Mouse (Mus musculus) gastrocnemius, adult 18-20 months (tissue): ENCODE results near the gene Med19. TPM values are rescaled to one million over a fixed set of nuclear protein-coding genes. Genes with fewer than 3 reads are reported as not detected.

ENCODE experiments used
- total RNA-seq, 2 experiments: library from RNA; stranded (reverse); gene quantifications; 2 replicates each; pipeline ENCODE4 v1.2.3; 2021

Gene Med19
- total RNA-seq, 2 experiments from 2014 or later, result 7.7 to 8.5 TPM

Other genes starting within 250 kb of the Med19 start
- 1 to 10 TPM; 2.2 to 2.9 TPM for gene Tfpi, start 201.6 kb upstream of the Med19 start, total RNA-seq
- 10 to 100 TPM; 23.2 to 29.2 TPM for gene Ctnnd1, start 27.6 kb upstream of the Med19 start, total RNA-seq
- gene Btbd18, start 19.3 kb upstream of the Med19 start, total RNA-seq, result not detected
- 10 to 100 TPM; 12.0 to 14.4 TPM for gene Selenoh, start 7.6 kb upstream of the Med19 start, total RNA-seq
- gene Gm28635, start 361 bp upstream of the Med19 start, total RNA-seq, result 1 to 10 TPM in 1 of 2 experiments, under 1 TPM in 1; 0.59 to 2.2 TPM
- 10 to 100 TPM; 45.5 to 47.7 TPM for gene Tmx2, start 738 bp downstream of the Med19 start, total RNA-seq
- gene Zdhhc5, start 36.8 kb downstream of the Med19 start, total RNA-seq, result 10 to 100 TPM; 72.0 to 78.9 TPM
- gene Clp1, start 48.9 kb downstream of the Med19 start, total RNA-seq, result 1 to 10 TPM; 3.3 to 3.8 TPM
- under 1 TPM; 0.38 to 0.57 TPM for gene Ypel4, start 55.7 kb downstream of the Med19 start, total RNA-seq
- gene Gm19426, start 65.3 kb downstream of the Med19 start, total RNA-seq, result under 1 TPM in 1 of 2 experiments, not detected in 1; 0.43 TPM
- gene Serping1, start 97.0 kb downstream of the Med19 start, total RNA-seq, result 10 to 100 TPM; 50.8 to 72.0 TPM
- gene Ube2l6, start 120.4 kb downstream of the Med19 start, total RNA-seq, result 1 to 10 TPM; 2.9 to 3.7 TPM
- gene Smtnl1, start 144.2 kb downstream of the Med19 start, total RNA-seq, result 100 to 1,000 TPM; 104 to 119 TPM
- 10 to 100 TPM; 38.2 to 57.8 TPM for gene Timm10, start 148.6 kb downstream of the Med19 start, total RNA-seq
- gene Slc43a1, start 160.4 kb downstream of the Med19 start, total RNA-seq, result 10 to 100 TPM; 11.0 to 12.7 TPM
- gene Rtn4rl2, start 208.3 kb downstream of the Med19 start, total RNA-seq, result under 1 TPM; 0.52 to 0.62 TPM